Mouse (Mus musculus): ENCODE results near the gene Glb1.
"Not testable (repeated sequence)": the region's sequence is repeated elsewhere in the genome, so short reads cannot be mapped to it uniquely, and the experiment has no call there.

Gene Glb1

GRCm38 (mm10) chr9:114502711-114503427, 102.0 kb downstream of the Glb1 start:
- DNase-seq, result no peak

DNA sequence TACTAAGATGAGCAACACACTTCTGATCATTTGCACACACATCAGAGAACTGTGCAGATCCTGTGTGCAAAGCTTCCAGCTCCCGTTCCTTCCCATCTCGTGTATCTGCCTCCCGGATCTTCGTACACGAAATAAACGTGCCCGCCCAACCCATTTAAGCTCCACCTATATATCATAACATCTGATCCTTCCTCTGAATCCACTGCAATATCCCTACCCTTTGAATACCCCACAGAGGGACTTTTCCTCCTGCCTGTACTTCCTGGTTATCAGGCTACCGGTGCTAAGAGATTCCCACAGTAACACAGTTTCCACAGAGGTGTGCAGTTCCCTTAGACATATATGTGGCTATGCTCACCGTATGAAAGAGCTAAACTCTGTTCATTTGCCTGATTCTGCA, 103.9 kb downstream of the Glb1 start, which contains the start of gene Ccr4:
Ccr4 (minus strand) TSS at position 101 of the 400 bp plus-strand sequence.
- no peak for DNase-seq

DNA sequence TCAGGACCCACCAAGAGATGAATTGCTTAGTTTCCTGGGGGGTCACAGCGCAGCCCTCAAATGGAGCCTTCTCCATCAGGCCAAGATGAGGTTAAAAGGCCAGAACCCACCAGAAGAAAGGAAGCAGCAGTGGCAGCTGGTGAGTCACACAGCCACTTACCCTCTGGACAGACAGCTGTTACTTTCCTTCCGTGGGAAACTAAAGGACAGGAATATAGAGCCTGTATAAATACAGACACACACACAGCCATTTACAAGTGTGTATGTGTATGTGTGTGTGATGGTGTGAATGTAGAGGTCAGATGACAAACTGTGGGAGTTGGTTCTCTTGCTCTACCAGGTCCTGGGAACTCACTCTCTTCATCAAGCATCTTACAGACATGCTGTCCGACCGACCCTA, 105.7 kb downstream of the Glb1 start:
- DNase-seq, result no peak

GRCm38 (mm10) chr9:114507421-114507820, 106.5 kb downstream of the Glb1 start:
- DNase-seq, result no peak

DNA sequence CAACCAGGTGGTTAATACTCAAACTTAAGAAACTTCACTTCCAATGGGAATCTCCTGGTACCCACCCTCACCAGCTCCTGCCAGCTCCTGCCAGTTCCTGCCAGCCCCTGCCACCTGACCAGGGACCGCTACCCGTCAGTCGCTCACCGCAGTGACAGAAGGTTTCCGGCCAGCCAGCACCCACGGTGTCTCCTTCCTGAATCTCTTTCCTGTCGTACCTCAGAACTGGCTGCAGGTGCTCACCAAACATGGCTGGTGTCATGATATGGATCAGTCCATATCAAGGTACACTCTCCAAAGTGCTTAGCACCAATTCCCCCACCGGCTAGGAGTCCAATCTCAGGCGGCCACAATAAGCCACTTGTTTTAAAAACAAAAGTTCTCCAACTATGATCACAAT, 108.9 kb downstream of the Glb1 start:
- DNase-seq, result no peak

- no peak for DNase-seq
Observed at GRCm38 (mm10) chr9:114512831-114513230, 112.0 kb downstream of the Glb1 start.

GRCm38 (mm10) chr9:114515364-114515763, 114.5 kb downstream of the Glb1 start, which contains the start of gene C130032M10Rik:
Gene C130032M10Rik, plus strand, starts transcription at chr9:114515697.
- peak; percentile 19 for DNase-seq

DNA sequence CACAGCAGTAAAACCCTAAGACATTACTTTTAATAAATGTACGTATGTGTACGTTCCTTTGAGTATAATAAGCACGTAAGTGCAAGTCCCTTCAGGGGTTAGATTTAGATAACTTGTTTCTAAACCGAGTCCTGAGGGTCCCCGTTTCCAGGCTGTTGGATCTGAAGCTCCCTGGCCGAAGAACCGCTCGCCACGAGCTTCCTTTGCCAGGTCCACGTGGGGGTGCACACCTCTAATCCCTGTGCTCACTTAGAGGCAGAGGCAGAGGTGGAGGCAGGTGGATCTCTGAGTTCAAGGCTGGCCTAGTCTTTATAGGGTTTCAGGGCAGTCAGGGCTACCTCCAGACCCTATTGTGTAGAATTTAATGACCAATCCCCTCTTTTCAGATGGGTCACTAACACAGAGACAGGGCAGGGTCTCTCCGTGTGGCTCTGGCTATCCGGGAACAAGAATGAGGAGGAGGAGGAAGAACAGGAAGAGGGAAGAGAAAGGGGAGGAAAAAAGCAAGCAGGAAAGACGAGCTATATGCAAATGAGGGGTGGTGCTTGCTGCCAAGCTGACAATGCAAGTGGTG, 117.1 kb downstream of the Glb1 start:
- DNase-seq, result no peak

GRCm38 (mm10) chr9:114518812-114519477, 118.1 kb downstream of the Glb1 start:
- no peak for DNase-seq

GRCm38 (mm10) chr9:114520529-114520928, 119.7 kb downstream of the Glb1 start:
- DNase-seq, result not testable (repeated sequence)

DNA sequence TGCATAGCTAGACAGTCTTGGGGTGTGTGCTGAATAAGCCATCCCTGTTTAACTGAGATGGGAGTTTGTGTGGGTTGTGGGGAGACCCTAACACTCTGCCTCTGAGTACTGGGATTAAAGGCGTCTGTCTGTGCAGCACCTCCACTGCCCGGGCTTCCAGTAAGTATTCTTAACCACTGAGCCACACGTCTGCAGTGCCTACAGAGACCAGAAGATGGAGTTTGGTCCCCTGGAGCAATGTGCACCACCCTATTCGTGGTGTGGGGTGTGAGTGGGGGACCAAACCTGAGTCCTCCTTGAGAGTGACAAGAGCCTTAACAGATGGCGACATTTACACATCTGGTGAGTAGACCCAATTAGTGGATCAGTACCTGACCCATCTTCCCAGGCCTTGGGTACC, 121.2 kb downstream of the Glb1 start:
- no peak for DNase-seq

- DNase-seq, result peak; percentile 53
Observed at GRCm38 (mm10) chr9:114522501-114522900, 121.6 kb downstream of the Glb1 start.

All from lung, postnatal 36 days (tissue).